Mouse (Mus musculus): Measurements from ENCODE around the gene Tbc1d23. TPM values are rescaled to one million over a fixed set of nuclear protein-coding genes. Genes with fewer than 3 reads are reported as not detected.

Tbc1d23 gene
- total RNA-seq (2018; cell fraction: chromatin; rRNA removed) = 100 to 1,000 TPM; 119 to 368 (median 260) TPM
- 10 to 100 TPM; 22.6 to 43.6 (median 32.7) TPM for total RNA-seq (2018; cell fraction: cytosol; rRNA removed)
- total RNA-seq (2018; cell fraction: nucleus; rRNA removed) = 100 to 1,000 TPM in 25 of 26 experiments, 10 to 100 TPM in 1; 94.0 to 262 (median 168) TPM
- 26.8 to 41.1 TPM (median 40.2 TPM) in 3 replicates for polyA plus RNA-seq (2018)

GRCm38 (mm10) chr16:57231089-57231936 is at the start of gene Tbc1d23:
Gene Tbc1d23 (minus strand): TSS chr16:57231504.
- WGBS (ENCODE audit: missing documents) = under 1% methylated on average over 42 of the region's 42 CpGs
- Histone ChIP-seq H3K79me2 (ENCODE audit: inconsistent target) (peaks cover 48% of the 10 kb centered on the region), H3K36me3 (ENCODE audit: inconsistent target) (no peaks in the 10 kb centered on the region), H3K27ac (peak within 1 kb of the TSS; percentile 67), H3K4me3 (ENCODE audit: inconsistent target) (peak within 1 kb of the TSS; percentile 78)

- H3K36me3 ChIP-seq (ENCODE audit: inconsistent target) = no peaks in the 10 kb centered on the region
- no peak overlapping the region for H3K27ac ChIP-seq
- 70% methylated on average over 28 of the region's 31 CpGs for WGBS (ENCODE audit: missing documents)
- H3K79me2 ChIP-seq (ENCODE audit: inconsistent target) = no peaks in the 10 kb centered on the region
- no peak overlapping the region for H3K4me3 ChIP-seq (ENCODE audit: inconsistent target)
Measured at GRCm38 (mm10) chr16:57280221-57281217, 49.2 kb upstream of the Tbc1d23 start.

GRCm38 (mm10) chr16:57278976-57279626 is 47.8 kb upstream of the Tbc1d23 start:
- 79% methylated on average over 9 of the region's 12 CpGs for WGBS (ENCODE audit: missing documents)
- Histone ChIP-seq H3K27ac (no peak overlapping the region), H3K79me2 (ENCODE audit: inconsistent target) (no peaks in the 10 kb centered on the region), H3K4me3 (ENCODE audit: inconsistent target) (no peak overlapping the region), H3K36me3 (ENCODE audit: inconsistent target) (no peaks in the 10 kb centered on the region)

GRCm38 (mm10) chr16:57269751-57270150 is 38.4 kb upstream of the Tbc1d23 start:
- Histone ChIP-seq H3K79me2 (ENCODE audit: inconsistent target) (no peaks in the 10 kb centered on the region), H3K27ac (no peak overlapping the region), H3K4me3 (ENCODE audit: inconsistent target) (no peak overlapping the region), H3K36me3 (ENCODE audit: inconsistent target) (no peaks in the 10 kb centered on the region)
- WGBS (ENCODE audit: missing documents) = 96% methylated on average over 13 of the region's 13 CpGs

GRCm38 (mm10) chr16:57268058-57268841 is 36.9 kb upstream of the Tbc1d23 start:
- Histone ChIP-seq H3K27ac (no peak overlapping the region), H3K36me3 (ENCODE audit: inconsistent target) (no peaks in the 10 kb centered on the region), H3K4me3 (ENCODE audit: inconsistent target) (no peak overlapping the region), H3K79me2 (ENCODE audit: inconsistent target) (no peaks in the 10 kb centered on the region)
- WGBS (ENCODE audit: missing documents) = 93% methylated on average over 14 of the region's 14 CpGs

GRCm38 (mm10) chr16:57267068-57267467 is 35.8 kb upstream of the Tbc1d23 start:
- Histone ChIP-seq H3K79me2 (ENCODE audit: inconsistent target) (no peaks in the 10 kb centered on the region), H3K27ac (no peak overlapping the region), H3K4me3 (ENCODE audit: inconsistent target) (no peak overlapping the region), H3K36me3 (ENCODE audit: inconsistent target) (no peaks in the 10 kb centered on the region)
- WGBS (ENCODE audit: missing documents) = 45% methylated on average over 1 of the region's 1 CpGs

GRCm38 (mm10) chr16:57260152-57260551 is 28.8 kb upstream of the Tbc1d23 start:
- Histone ChIP-seq H3K4me3 (ENCODE audit: inconsistent target) (no peak overlapping the region), H3K79me2 (ENCODE audit: inconsistent target) (no peaks in the 10 kb centered on the region), H3K27ac (no peak overlapping the region), H3K36me3 (ENCODE audit: inconsistent target) (no peaks in the 10 kb centered on the region)
- 95% methylated on average over 10 of the region's 10 CpGs for WGBS (ENCODE audit: missing documents)

GRCm38 (mm10) chr16:57259356-57260083 is 28.2 kb upstream of the Tbc1d23 start:
- Histone ChIP-seq H3K36me3 (ENCODE audit: inconsistent target) (no peaks in the 10 kb centered on the region), H3K27ac (no peak overlapping the region), H3K4me3 (ENCODE audit: inconsistent target) (no peak overlapping the region), H3K79me2 (ENCODE audit: inconsistent target) (no peaks in the 10 kb centered on the region)
- 40% methylated on average over 13 of the region's 13 CpGs for WGBS (ENCODE audit: missing documents)

GRCm38 (mm10) chr16:57251589-57252421 is 20.5 kb upstream of the Tbc1d23 start:
- H3K27ac ChIP-seq = no peak overlapping the region
- WGBS (ENCODE audit: missing documents) = 72% methylated on average over 7 of the region's 7 CpGs
- no peaks in the 10 kb centered on the region for H3K79me2 ChIP-seq (ENCODE audit: inconsistent target)
- H3K4me3 ChIP-seq (ENCODE audit: inconsistent target) = no peak overlapping the region
- H3K36me3 ChIP-seq (ENCODE audit: inconsistent target) = no peaks in the 10 kb centered on the region

- no peak overlapping the region for H3K27ac ChIP-seq
- H3K4me3 ChIP-seq (ENCODE audit: inconsistent target) = no peak overlapping the region
- no peaks in the 10 kb centered on the region for H3K79me2 ChIP-seq (ENCODE audit: inconsistent target)
- 90% methylated on average over 4 of the region's 4 CpGs for WGBS (ENCODE audit: missing documents)
- no peaks in the 10 kb centered on the region for H3K36me3 ChIP-seq (ENCODE audit: inconsistent target)
Measured at GRCm38 (mm10) chr16:57250991-57251390, 19.7 kb upstream of the Tbc1d23 start.

- Histone ChIP-seq H3K4me3 (ENCODE audit: inconsistent target) (no peak overlapping the region), H3K27ac (no peak overlapping the region)
- 97% methylated on average over 4 of the region's 4 CpGs for WGBS (ENCODE audit: missing documents)
Measured at GRCm38 (mm10) chr16:57247464-57247863, 16.2 kb upstream of the Tbc1d23 start.

GRCm38 (mm10) chr16:57246596-57246995 is 15.3 kb upstream of the Tbc1d23 start:
- Histone ChIP-seq H3K27ac (peak overlapping the region; percentile 39), H3K4me3 (ENCODE audit: inconsistent target) (no peak overlapping the region), H3K36me3 (ENCODE audit: inconsistent target) (no peaks in the 10 kb centered on the region), H3K79me2 (ENCODE audit: inconsistent target) (no peaks in the 10 kb centered on the region)
- 0% methylated on average over 3 of the region's 3 CpGs for WGBS (ENCODE audit: missing documents)

More at GRCm38 (mm10) chr16:57247464-57247863, 16.2 kb upstream of the Tbc1d23 start:
- Histone ChIP-seq H3K79me2 (ENCODE audit: inconsistent target) (no peaks in the 10 kb centered on the region), H3K36me3 (ENCODE audit: inconsistent target) (no peaks in the 10 kb centered on the region)

All from macrophage (primary cell).